Mouse (Mus musculus) kidney, embryonic 15.5 days (tissue): ENCODE data around the gene Prr5. TPM values are rescaled to one million over a fixed set of nuclear protein-coding genes. Genes with fewer than 3 reads are reported as not detected.

ENCODE experiments used
- ATAC-seq: fragments of 200-750 bp; cut with Nextera tagmentation; replicated peaks from 2 replicates; pipeline ENCODE4 v1.8.0; 2017; ENCODE audit warnings: moderate TSS enrichment; ENCODE audit not compliant: low FRiP score
- H3K27ac ChIP-seq: fragments of 300-500 bp; sonication (generic); 2 replicates; pipeline ENCODE4 v1.5.1; 2015; ENCODE audit warnings: mild to moderate bottlenecking, inconsistent platforms
- H3K27me3 ChIP-seq: fragments of 300-500 bp; sonication (generic); 2 replicates; pipeline ENCODE4 v1.6.1; 2015; ENCODE audit warnings: inconsistent platforms
- H3K36me3 ChIP-seq: fragments of 300-500 bp; sonication (generic); 2 replicates; pipeline ENCODE4 v1.6.1; 2015; ENCODE audit warnings: inconsistent platforms
- H3K4me1 ChIP-seq: fragments of 300-500 bp; sonication (generic); 2 replicates; pipeline ENCODE4 v1.6.1; 2015; ENCODE audit warnings: inconsistent platforms
- H3K4me2 ChIP-seq: fragments of 300-500 bp; sonication (generic); 2 replicates; pipeline ENCODE4 v1.6.1; 2015; ENCODE audit warnings: moderate library complexity, mild to moderate bottlenecking, inconsistent platforms
- H3K4me3 ChIP-seq: fragments of 300-500 bp; sonication (generic); replicated peaks from 2 replicates; pipeline ENCODE4 v1.5.1; 2015; ENCODE audit warnings: mild to moderate bottlenecking, inconsistent platforms
- H3K9ac ChIP-seq: fragments of 300-500 bp; sonication (generic); 2 replicates; pipeline ENCODE4 v1.6.1; 2015; ENCODE audit warnings: mild to moderate bottlenecking, inconsistent platforms
- H3K9me3 ChIP-seq: fragments of 300-500 bp; sonication (generic); replicated peaks from 2 replicates; pipeline ENCODE4 v1.6.1; 2016; ENCODE audit warnings: inconsistent platforms
- WGBS: fragments of 180-500 bp; shearing (Covaris S2); methylation state at CpG from one replicate; pipeline ENCODE4 v1.1.7; 2015; ENCODE audit warnings: mixed read lengths; 5-methylcytosine and 5-hydroxymethylcytosine counted together
- polyA plus RNA-seq: library from polyadenylated mRNA; unstranded; fragments of >200 nt; fragmentation: Nextera tagmentation; extraction: Ambion mirVana; gene quantifications from 2 replicates; pipeline ENCODE4 v1.2.1, GENCODE M21; 2015

The Prr5 gene
- polyA plus RNA-seq, 1 experiment from 2014 or later, result 46.8 TPM

GRCm38 (mm10) chr15:84744308-84744707, 74.9 kb downstream of the Prr5 start:
- Histone ChIP-seq H3K4me1 (peaks cover 10% of the 10 kb centered on the region), H3K9ac (no peak overlapping the region), H3K27ac (no peak overlapping the region), H3K27me3 (no peaks in the 10 kb centered on the region), H3K4me2 (no peak overlapping the region), H3K36me3 (no peaks in the 10 kb centered on the region), H3K9me3 (no peaks in the 10 kb centered on the region), H3K4me3 (no peak overlapping the region)
- 10% methylated on average over 2 of the region's 2 CpGs for WGBS
- ATAC-seq, result peak; percentile 52; the same call in 1 of the 2 replicates

- no peak overlapping the region for H3K4me3 ChIP-seq
- H3K27me3 ChIP-seq, result no peaks in the 10 kb centered on the region
- no peak overlapping the region for H3K27ac ChIP-seq
- H3K4me1 ChIP-seq, result peaks cover 10% of the 10 kb centered on the region
- 84% methylated on average over 4 of the region's 4 CpGs for WGBS
- ATAC-seq, result no peak
- no peaks in the 10 kb centered on the region for H3K36me3 ChIP-seq
- H3K9me3 ChIP-seq, result no peaks in the 10 kb centered on the region
- no peak overlapping the region for H3K9ac ChIP-seq
- H3K4me2 ChIP-seq, result no peak overlapping the region
Observed at GRCm38 (mm10) chr15:84745831-84746230, 76.4 kb downstream of the Prr5 start.

Other genes starting within 250 kb of the Prr5 start
- 2.5 and 2.6 TPM in 2 replicates for gene Shisal1, start 222.5 kb upstream of the Prr5 start, polyA plus RNA-seq
- gene Rtl6, start 111.8 kb upstream of the Prr5 start, polyA plus RNA-seq, result 14.4 and 16.2 TPM in 2 replicates
- gene Arhgap8, start 50.4 kb downstream of the Prr5 start, polyA plus RNA-seq, result 7.9 and 10.3 TPM in 2 replicates
- 0.23 and 0.49 TPM in 2 replicates for gene Phf21b, start 186.4 kb downstream of the Prr5 start, polyA plus RNA-seq